Mouse (Mus musculus) testis, adult 2 months (tissue): Measurements from ENCODE around the gene Esrrg.

Experiments used
- CTCF ChIP-seq: fragments of 200-500 bp; IDR thresholded peaks from 2 replicates; pipeline ENCODE4 v1.5.1; 2012; ENCODE audit warnings: low read depth, mild to moderate bottlenecking, inconsistent platforms, low read length, moderate library complexity; ENCODE audit not compliant: control insufficient read depth, insufficient read depth, insufficient replicate concordance
- POLR2A ChIP-seq: fragments of 200-500 bp; IDR thresholded peaks from 2 replicates; pipeline ENCODE4 v1.6.1; 2012; ENCODE audit warnings: low read depth, mild to moderate bottlenecking, inconsistent platforms, low read length, moderate library complexity; ENCODE audit not compliant: control insufficient read depth

- TF ChIP-seq CTCF (no peak), POLR2A (no peak)
Measured at GRCm38 (mm10) chr1:187770234-187770633, 161.6 kb downstream of the Esrrg start.
